Mouse (Mus musculus) liver, adult 2 months (tissue): Measurements from ENCODE around the gene Med20. TPM values are rescaled to one million over a fixed set of nuclear protein-coding genes. Genes with fewer than 3 reads are reported as not detected.

Experiments
- DNase-seq: peaks from one replicate; pipeline ENCODE4 v3.0.0-alpha.2; 2011; ENCODE audit warnings: low read depth, low spot score; ENCODE audit errors: extremely low read depth
- H3K27ac ChIP-seq: fragments of 200-500 bp; replicated peaks from 2 replicates; pipeline ENCODE4 v1.5.1; 2012; ENCODE audit warnings: low read depth, mild to moderate bottlenecking, control low read depth, inconsistent platforms, low read length; ENCODE audit not compliant: insufficient read depth
- H3K27me3 ChIP-seq: fragments of 200-500 bp; 2 replicates; pipeline ENCODE4 v1.6.1; 2012; ENCODE audit warnings: mild to moderate bottlenecking, moderate library complexity, low read length, inconsistent platforms; ENCODE audit not compliant: control insufficient read depth, insufficient read depth
- H3K36me3 ChIP-seq: fragments of 200-500 bp; 2 replicates; pipeline ENCODE4 v1.6.1; 2012; ENCODE audit warnings: low read length, inconsistent platforms; ENCODE audit not compliant: control insufficient read depth, insufficient read depth
- H3K4me1 ChIP-seq: fragments of 200-500 bp; 2 replicates; pipeline ENCODE4 v1.6.1; 2011; ENCODE audit warnings: low read length; ENCODE audit not compliant: control insufficient read depth, insufficient read depth
- H3K4me3 ChIP-seq: fragments of 200-500 bp; 2 replicates; pipeline ENCODE4 v1.5.1; 2011; ENCODE audit warnings: low read depth, mild to moderate bottlenecking, control low read depth, low read length, moderate library complexity; ENCODE audit not compliant: insufficient read depth
- H3K79me2 ChIP-seq: fragments of 200-500 bp; 2 replicates; pipeline ENCODE4 v1.6.1; 2012; ENCODE audit warnings: inconsistent platforms, mild to moderate bottlenecking, low read length, moderate library complexity; ENCODE audit not compliant: control insufficient read depth, insufficient read depth
- H3K9ac ChIP-seq: fragments of 200-500 bp; 2 replicates; pipeline ENCODE4 v1.6.1; 2012; ENCODE audit warnings: low read depth, mild to moderate bottlenecking, control low read depth, inconsistent platforms, low read length
- CTCF ChIP-seq: fragments of 200-500 bp; IDR thresholded peaks from 2 replicates; pipeline ENCODE4 v1.5.1; 2011; ENCODE audit warnings: low read depth, low read length, control low read depth
- POLR2A ChIP-seq: fragments of 200-500 bp; IDR thresholded peaks from 2 replicates; pipeline ENCODE4 v1.6.1; 2011; ENCODE audit warnings: low read length, control low read depth; ENCODE audit not compliant: insufficient read depth; ENCODE audit errors: extremely low read depth
- WGBS: fragments of 180-500 bp; shearing (Covaris S2); methylation state at CpG from one replicate; pipeline ENCODE4 v1.1.7; 2018; 5-methylcytosine and 5-hydroxymethylcytosine counted together
- polyA plus RNA-seq: library from polyadenylated mRNA; depleted of rRNA; stranded (reverse); fragments of >200 nt; gene quantifications from 2 replicates; pipeline ENCODE4 v1.2.3, GENCODE M21; 2012
- total RNA-seq: library from RNA; depleted of rRNA; stranded (reverse); fragments of >200 nt; gene quantifications from 2 replicates; pipeline ENCODE4 v1.2.3, GENCODE M21; 2014

Gene Med20
- total and polyA plus RNA-seq, 2 experiments, result 15.0 to 19.4 TPM

DNA sequence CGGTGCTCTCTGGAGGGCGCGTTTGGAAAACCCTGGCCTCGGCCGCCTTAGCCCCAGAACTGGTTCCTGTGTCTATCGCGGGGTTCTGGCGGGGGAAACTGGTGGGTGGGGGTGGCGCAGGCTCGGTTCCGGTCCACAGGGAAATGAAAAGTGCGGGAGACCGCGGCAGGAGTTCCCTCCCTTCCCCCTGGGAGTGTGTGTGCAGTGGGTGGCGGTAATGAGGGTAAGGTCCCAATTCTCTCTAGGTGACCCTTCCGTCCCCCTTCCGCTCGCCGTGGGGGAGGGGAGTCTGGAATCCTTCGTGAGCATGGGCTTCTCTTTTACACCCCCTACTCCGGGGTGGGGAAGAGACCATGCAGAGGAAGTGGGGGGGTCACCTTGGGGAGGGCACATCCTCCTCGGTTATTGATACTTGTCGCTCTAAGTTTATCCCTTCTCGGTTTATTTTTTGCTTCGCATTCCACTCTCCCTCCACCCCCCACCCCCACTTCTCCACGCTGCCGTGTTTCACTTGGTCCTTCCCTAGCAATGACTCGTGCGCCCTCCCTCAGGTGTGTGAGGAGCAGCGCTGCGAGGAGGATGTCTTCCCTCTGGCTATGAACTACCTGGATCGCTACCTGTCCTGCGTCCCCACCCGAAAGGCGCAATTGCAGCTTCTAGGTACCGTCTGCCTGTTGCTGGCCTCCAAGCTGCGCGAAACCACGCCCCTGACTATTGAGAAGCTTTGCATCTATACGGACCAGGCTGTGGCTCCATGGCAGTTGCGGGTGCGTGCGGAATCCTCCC is 17.0 kb upstream of the Med20 start:
- H3K36me3 ChIP-seq, result no peaks in the 10 kb centered on the region
- H3K4me1 ChIP-seq, result peaks cover 8% of the 10 kb centered on the region
- H3K4me3 ChIP-seq, result peak overlapping the region; percentile 95
- peak; percentile 13 for DNase-seq
- 3% methylated on average over 43 of the region's 43 CpGs for WGBS
- TF ChIP-seq POLR2A, result no peak
- TF ChIP-seq CTCF, result no peak
- H3K27me3 ChIP-seq, result no peaks in the 10 kb centered on the region
- peaks cover 5% of the 10 kb centered on the region; the same call in 1 of the 2 replicates for H3K79me2 ChIP-seq
- peak overlapping the region; percentile 72 for H3K27ac ChIP-seq
- H3K9ac ChIP-seq, result peak overlapping the region; percentile 92

DNA sequence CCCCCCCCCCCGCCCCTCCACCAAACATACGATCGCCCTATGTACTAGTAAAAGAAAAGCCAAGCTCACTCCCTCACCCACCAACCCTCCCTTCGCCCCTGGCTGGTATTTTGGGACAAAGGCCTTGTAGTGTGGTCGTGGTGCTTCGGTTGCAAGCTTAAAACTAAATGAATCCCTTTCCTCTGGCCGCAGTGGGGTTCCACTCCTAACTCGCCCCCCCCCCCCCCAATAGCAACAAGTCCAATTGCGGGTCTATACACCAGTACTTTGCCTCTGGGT is 16.5 kb upstream of the Med20 start:
- H3K36me3 ChIP-seq, result no peaks in the 10 kb centered on the region
- peak overlapping the region; percentile 40 for H3K27ac ChIP-seq
- TF ChIP-seq CTCF, result no peak
- no peak for TF ChIP-seq POLR2A
- peaks cover 5% of the 10 kb centered on the region; the same call in 1 of the 2 replicates for H3K79me2 ChIP-seq
- H3K9ac ChIP-seq, result peak overlapping the region; percentile 30; the same call in 1 of the 2 replicates
- H3K4me3 ChIP-seq, result peak overlapping the region; percentile 14; the same call in 1 of the 2 replicates
- peaks cover 8% of the 10 kb centered on the region for H3K4me1 ChIP-seq
- no peak for DNase-seq
- H3K27me3 ChIP-seq, result no peaks in the 10 kb centered on the region
- WGBS, result 33% methylated on average over 9 of the region's 9 CpGs

DNA sequence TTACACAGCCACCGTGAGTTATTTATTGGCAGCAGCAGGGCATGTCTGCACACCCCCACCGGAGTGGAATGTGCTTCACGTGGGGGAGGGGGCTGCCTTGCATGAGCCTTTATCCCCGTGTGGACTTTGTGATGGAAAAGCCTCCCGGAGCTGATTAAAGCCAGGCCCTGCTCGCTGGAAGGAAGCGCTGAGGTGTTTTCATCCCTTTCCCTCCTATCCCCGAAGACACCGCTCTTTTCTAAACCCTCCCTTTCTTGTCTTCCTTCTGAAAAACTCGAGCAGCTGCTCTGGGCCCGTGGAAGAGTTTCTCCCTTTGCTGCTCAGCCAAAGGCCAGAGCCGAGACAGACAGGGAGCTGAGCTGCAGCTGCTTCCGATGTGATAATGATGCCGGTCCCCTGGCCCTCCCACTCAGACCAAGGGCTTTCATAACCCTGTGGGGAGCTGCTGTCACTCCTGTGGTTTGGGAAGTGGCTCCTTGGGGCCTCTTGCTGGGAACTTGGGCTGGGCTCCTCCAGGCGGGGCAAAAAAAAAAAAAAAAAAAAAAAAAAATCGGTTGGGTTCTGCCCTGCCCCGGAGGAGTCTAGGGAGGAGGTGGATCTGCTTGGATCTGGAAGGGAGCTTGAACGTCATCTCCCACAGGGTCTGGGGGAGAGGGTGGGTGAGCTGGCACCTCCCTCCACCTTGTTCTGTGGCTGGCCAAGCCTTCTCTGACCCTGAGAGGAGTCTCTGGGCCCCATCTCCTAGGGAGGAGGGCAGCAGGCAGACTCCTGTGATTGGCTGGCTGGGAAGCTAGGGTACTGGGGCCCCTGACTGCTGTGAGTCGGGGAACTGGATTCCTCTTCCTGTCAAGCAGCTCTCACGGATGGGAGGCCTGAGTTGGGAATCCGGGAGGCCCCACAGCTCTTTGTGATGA is 15.9 kb upstream of the Med20 start:
- Histone ChIP-seq H3K27ac (peak overlapping the region; percentile 40), H3K4me1 (peaks cover 8% of the 10 kb centered on the region), H3K4me3 (peak overlapping the region; percentile 14; the same call in 1 of the 2 replicates), H3K79me2 (peaks cover 5% of the 10 kb centered on the region; the same call in 1 of the 2 replicates), H3K9ac (peak overlapping the region; percentile 30), H3K27me3 (no peaks in the 10 kb centered on the region), H3K36me3 (no peaks in the 10 kb centered on the region)
- TF ChIP-seq CTCF, result no peak
- TF ChIP-seq POLR2A, result no peak
- 48% methylated on average over 20 of the region's 21 CpGs for WGBS
- no peak for DNase-seq

DNA sequence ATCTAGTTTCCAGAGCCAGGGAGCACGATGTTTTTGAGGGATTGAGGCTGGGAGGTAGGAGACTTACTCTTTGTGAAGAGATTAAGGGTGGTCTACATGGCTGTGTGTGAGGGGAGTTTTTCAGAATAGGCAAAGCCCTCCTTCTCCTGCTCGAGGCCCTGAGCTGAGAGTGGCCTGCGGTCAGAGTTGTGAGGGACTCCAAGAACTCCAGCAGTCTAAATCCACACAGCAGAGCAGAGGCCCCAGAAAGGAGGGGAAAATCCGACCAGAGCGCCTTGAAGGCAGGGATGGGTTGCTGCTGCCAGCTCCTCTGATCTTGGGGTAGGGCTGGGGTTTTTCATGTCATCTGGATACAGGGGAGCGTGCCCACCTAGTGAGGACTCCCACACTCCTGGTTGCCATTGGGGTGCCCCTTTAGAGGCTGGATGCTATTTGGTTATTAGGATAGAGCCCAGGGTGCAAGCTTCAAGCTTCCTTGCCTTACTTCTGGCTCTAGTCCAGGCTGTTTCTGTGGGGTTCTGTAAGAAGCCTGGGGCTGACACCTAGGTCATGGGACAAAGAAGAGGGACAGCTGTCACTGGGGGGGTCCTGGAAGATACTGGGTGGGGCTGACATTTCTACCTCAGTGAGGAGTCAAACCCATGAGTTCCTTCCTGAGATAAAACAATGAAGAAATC is 15.1 kb upstream of the Med20 start:
- WGBS, result 78% methylated on average over 6 of the region's 6 CpGs
- H3K4me3 ChIP-seq, result no peak overlapping the region

DNA sequence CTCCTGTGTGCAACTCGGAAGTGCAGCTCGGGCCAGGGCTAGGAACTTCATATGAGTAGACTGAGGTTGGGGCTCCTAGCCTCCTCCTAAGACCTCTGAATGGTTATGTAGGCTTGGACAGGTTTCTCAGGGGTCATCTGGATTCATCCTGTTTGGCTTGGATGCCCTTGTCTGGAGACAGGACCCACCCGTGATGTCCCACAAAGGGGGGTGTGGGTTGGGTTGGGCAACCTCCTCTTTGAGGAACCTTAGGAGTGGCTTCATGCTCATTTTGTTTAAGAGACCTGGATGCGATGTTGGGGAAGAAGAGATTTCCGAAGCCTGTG is 14.6 kb upstream of the Med20 start:
- no peak for TF ChIP-seq POLR2A
- TF ChIP-seq CTCF, result no peak
- Histone ChIP-seq H3K27me3 (no peaks in the 10 kb centered on the region), H3K4me1 (peaks cover 8% of the 10 kb centered on the region), H3K9ac (no peak overlapping the region), H3K79me2 (peaks cover 5% of the 10 kb centered on the region; the same call in 1 of the 2 replicates), H3K36me3 (peaks cover 2% of the 10 kb centered on the region; the same call in 1 of the 2 replicates), H3K27ac (no peak overlapping the region), H3K4me3 (no peak overlapping the region)
- no peak for DNase-seq
- WGBS, result 75% methylated on average over 5 of the region's 5 CpGs

More for the DNA sequence above, 15.1 kb upstream of the Med20 start:
- Histone ChIP-seq H3K9ac (no peak overlapping the region), H3K4me1 (peaks cover 8% of the 10 kb centered on the region), H3K36me3 (peaks cover under 1% of the 10 kb centered on the region; the same call in 1 of the 2 replicates), H3K27me3 (no peaks in the 10 kb centered on the region), H3K79me2 (peaks cover 5% of the 10 kb centered on the region; the same call in 1 of the 2 replicates), H3K27ac (no peak overlapping the region)
- DNase-seq, result no peak
- TF ChIP-seq CTCF (no peak), POLR2A (no peak)
